Mouse (Mus musculus) A20 (cell line): ENCODE measurements around the gene Otx1.

ENCODE experiments used
- DNase-seq: peaks from one replicate; pipeline ENCODE4 v3.0.0-alpha.2; 2011; ENCODE audit warnings: low read depth, low spot score

The Otx1 gene

DNA sequence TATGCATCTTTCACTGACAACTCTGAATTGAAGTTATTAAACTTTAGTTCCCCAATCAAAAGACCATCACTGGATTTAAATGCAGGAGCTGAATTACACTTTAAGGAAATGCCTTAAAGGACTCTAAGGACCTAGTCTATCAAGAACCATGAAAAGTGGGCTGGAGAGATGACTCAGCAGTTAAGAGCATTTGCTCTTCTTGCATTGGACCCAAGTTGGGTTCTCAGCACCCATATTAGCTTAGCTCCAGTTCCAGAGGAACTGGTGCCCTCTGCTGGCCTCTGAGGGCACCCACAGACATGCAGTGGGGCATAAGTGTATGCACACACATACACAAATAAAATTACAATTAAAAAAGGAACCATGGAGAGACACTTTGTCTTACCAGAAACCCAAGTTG lies 52.6 kb downstream of the Otx1 start:
- DNase-seq = no peak
